Mouse (Mus musculus) small intestine, adult 2 months (tissue): ENCODE measurements around the gene Nktr.

Source experiments
- CTCF ChIP-seq: fragments of 200-500 bp; IDR thresholded peaks from 2 replicates; pipeline ENCODE4 v1.5.1; 2012; ENCODE audit warnings: low read depth, mild to moderate bottlenecking, control low read depth, inconsistent platforms, low read length, moderate library complexity, mixed read lengths; ENCODE audit not compliant: insufficient replicate concordance, insufficient read length; ENCODE audit errors: extremely low read depth
- POLR2A ChIP-seq: fragments of 200-500 bp; IDR thresholded peaks from 2 replicates; pipeline ENCODE4 v1.6.1; 2012; ENCODE audit warnings: low read depth, mild to moderate bottlenecking, control low read depth, inconsistent platforms, low read length, moderate library complexity

DNA sequence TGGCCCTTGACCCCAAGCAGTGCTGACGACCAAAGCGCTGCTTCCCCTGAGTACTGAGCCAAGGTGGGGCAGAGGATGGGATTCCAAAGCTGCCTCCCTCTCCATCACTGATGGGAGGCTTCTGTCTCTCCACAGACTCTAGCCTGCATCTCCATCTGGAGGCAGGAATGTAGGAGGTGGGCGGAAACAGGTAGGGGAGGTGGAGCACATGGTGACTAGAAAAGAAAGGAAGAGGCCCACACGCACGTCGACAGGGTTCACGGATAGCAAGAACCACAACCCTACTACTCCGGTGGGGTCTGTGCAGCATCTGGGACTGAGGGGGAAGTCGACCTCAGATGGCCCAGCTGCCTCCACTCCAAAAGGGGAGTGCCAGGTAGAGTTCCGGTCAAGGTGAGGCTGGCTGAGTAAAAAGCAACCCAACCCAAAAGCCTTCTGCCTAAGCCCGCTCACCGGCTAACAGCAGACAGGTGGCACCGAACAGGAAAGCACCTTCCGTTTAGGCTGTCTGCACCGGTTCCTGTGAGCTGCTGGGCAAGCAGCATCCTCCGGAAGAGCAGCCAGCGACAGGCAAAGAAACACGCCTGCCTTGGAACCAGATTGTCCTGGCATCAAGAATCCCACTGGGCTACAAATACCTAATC, 36.8 kb upstream of the Nktr start:
- no peak for TF ChIP-seq POLR2A
- no peak for TF ChIP-seq CTCF
